Mouse (Mus musculus) brain, embryonic 14.5 days (tissue): ENCODE data around the gene Ramp2.

Source experiments
- CTCF ChIP-seq: fragments of 200-500 bp; IDR thresholded peaks from 2 replicates; pipeline ENCODE4 v1.5.1; 2012; ENCODE audit warnings: inconsistent platforms, mild to moderate bottlenecking, moderate library complexity, borderline replicate concordance; ENCODE audit not compliant: insufficient read depth, insufficient read length; ENCODE audit errors: extremely low read depth
- POLR2A ChIP-seq: fragments of 200-500 bp; IDR thresholded peaks from 2 replicates; pipeline ENCODE4 v1.6.1; 2012; ENCODE audit warnings: mild to moderate bottlenecking, inconsistent platforms, borderline replicate concordance; ENCODE audit not compliant: poor library complexity, insufficient read depth, insufficient read length, severe bottlenecking; ENCODE audit errors: extremely low read depth

DNA sequence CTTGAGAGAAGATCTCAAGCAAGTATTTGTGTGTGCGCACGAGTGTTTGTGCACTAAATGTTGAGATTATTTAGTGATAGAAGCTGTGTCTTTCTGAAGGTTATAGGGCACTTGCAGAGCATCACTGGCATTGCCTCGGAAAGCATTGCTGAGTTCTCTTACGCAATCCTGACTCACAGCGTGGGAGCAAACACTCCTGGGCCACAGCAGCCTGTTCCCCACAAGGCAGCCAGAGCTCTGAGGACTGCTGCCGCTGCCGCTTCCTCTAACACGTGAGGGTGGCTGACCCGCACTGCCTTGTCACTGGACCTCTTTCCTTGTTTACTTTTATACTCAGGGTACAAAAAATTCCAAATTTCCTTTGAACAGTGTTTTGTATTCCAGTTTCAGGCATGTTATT, 41.5 kb downstream of the Ramp2 start:
- TF ChIP-seq CTCF = no peak
- TF ChIP-seq POLR2A = no peak
